Mouse (Mus musculus) brain, adult 10 weeks (tissue): ENCODE results near the gene Svep1. TPM values are rescaled to one million over a fixed set of nuclear protein-coding genes. Genes with fewer than 3 reads are reported as not detected.

Experiments used
- polyA plus RNA-seq: library from polyadenylated mRNA; stranded (reverse); fragments of 350-450 nt; fragmentation: Illumina TruSeq; extraction: RNeasy Lipid Tissue Mini Kit (QIAGEN cat#74804); gene quantifications from one replicate; pipeline ENCODE4 v1.2.3, GENCODE M21; 2015; ENCODE audit warnings: low read depth, low replicate concordance

Gene Svep1
- 0.31 TPM for polyA plus RNA-seq

GRCm38 (mm10) chr4:58206115-58206945, at the start of gene Svep1:
Gene Svep1, minus strand, starts transcription at chr4:58206859.

GRCm38 (mm10) chr4:58009024-58009423, 197.6 kb downstream of the Svep1 start, which contains the start of gene Txndc8:
Gene Txndc8, minus strand, starts transcription at chr4:58009124.

Other genes starting within 250 kb of the Svep1 start
- not detected for gene Txndc8, start 197.7 kb downstream of the Svep1 start, polyA plus RNA-seq
- 1.2 TPM for gene Musk, start 79.1 kb upstream of the Svep1 start, polyA plus RNA-seq